Mouse (Mus musculus) T-helper 1 cell (primary cell): Measurements from ENCODE around the gene Olfr1155.

Experiments
- in situ Hi-C: fragments of 300-600 bp; cut with MboI, MseI; formaldehyde crosslinking; loops from one replicate; pipeline ENCODE4 v1.15.1; 2025; ENCODE audit warnings: high pct_unique_total_duplicates

The Olfr1155 gene

GRCm38 (mm10) chr2:87945037-87945436, at the start of gene Olfr1155:
TSS of gene Olfr1155 (minus strand) at chr2:87945137.
- in situ Hi-C loops = no loop called here

DNA sequence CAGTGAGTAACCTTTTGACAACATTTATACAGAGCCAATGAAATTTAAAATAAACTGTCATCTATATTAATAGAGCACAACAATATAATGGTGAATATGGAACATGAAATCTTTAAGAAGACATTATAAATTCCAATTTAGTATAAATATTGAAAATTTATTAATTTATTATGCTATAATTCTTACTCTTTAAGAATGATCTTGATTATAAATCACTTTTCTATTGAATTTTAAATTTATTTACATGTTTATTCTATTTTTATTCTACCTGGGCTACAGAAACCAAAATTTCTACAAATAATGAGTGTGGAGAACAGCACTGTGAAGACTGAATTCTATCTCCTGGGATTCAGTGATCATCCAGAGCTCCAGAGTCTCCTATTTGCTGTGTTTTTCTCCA, 44.9 kb upstream of the Olfr1155 start, which contains the start of gene Olfr1158:
Olfr1158 (plus strand) TSS at position 301 of the 400 bp plus-strand sequence.
- in situ Hi-C loops = no loop called here

DNA sequence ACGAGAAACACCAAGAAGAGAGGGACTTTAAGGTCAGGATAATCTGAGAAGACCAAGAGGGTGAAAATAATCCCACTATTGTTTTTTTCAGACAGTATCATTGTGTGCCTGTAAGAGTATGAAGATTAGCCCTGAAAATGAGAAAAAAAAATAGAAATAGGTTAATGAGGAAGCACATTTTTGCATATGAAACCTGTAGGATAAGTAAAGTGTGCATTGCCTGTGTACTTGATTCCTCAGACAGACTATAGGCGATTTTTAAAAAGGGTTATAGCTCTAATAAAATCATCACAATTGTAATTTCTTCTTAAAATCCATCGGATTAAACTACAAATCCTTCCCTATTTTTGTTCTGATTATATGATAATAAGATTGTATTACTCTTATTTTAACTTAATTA, 29.6 kb upstream of the Olfr1155 start, which contains the start of gene Olfr74:
Olfr74 (minus strand) TSS at position 101 of the 400 bp plus-strand sequence.
- in situ Hi-C loops = no loop called here

- in situ Hi-C loops = no loop called here
These were observed 23.3 kb upstream of the Olfr1155 start, which contains the start of gene Olfr1157 for GRCm38 (mm10) chr2:87968199-87968598. TSS of gene Olfr1157 (minus strand) at chr2:87968299.

DNA sequence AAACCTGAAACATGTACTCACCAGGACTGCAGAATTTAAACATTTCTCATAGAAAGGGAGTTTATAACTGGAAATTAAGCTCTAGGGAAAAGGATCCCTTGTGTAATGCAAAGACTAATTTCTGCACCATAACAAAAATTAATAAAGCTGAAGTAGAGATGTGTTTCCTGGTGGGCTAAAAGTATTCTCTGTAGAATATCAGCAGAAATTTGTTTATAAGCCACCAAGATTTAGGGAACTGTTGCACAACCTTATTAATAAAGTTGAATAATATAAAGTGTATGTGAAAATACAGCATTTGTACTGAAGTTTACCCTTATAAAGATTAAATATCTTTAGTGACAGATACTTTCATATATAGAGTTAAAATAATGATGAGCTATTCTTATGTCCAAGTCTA, 8.1 kb upstream of the Olfr1155 start, which contains the start of gene Olfr1156:
Olfr1156 (minus strand) TSS at position 101 of the 400 bp plus-strand sequence.
- in situ Hi-C loops = no loop called here

DNA sequence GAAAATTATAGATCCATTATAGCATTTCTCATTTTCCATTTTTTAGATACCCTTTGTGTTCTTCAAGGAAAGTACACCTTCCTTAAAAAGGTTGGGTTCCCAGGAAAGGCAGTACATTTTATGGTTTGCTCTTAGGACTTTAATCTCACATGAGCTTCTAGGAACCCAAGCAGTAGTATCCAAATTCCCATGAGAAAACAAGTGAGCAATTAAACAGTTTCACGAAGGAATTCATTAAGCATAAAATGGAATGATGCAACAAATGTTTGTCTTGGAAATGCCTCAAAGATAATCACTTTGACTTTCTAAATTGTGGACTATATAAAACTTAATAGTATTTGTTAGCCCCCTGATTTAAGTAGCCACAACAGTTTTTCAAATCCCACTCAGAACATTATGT, 39.9 kb downstream of the Olfr1155 start, which contains the start of gene Olfr1154:
Olfr1154 (minus strand) TSS at position 101 of the 400 bp plus-strand sequence.
- in situ Hi-C loops = no loop called here

DNA sequence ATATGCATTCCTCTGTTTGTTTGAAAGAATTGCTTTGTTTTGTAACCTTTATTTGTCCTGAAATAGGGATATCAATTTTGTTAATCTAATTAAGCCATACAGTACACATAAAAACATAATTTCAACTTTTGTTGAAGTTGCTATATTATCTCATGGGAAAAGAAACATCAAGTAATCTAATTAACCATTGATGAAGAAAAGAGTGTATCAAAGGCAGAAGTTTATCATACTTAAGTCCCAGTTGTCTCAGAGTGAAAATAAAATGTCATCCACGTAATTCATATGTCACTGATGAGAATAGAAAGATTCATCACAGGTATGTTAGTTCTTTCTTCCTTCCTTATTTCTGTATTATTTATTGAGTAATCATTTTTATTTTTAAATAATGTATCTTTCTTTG, 50.3 kb downstream of the Olfr1155 start, which contains the start of gene Olfr1153:
Olfr1153 (plus strand) TSS at position 301 of the 400 bp plus-strand sequence.
- in situ Hi-C loops = loop anchor here (25.0 kb wide), 1 partner anchor 1443 kb away; the partner anchor contains the start of genes Olfr1232 and Olfr1233
